Mouse (Mus musculus): Measurements from ENCODE around the gene Fam161a.

The Fam161a gene

GRCm38 (mm10) chr11:22989786-22990185, 17.5 kb upstream of the Fam161a start:
- in situ Hi-C loops (cut with MboI, MseI), result loop anchor here (25.0 kb wide), 2 partner anchors 773 to 873 kb away; partner anchors contain the start of gene Rel

GRCm38 (mm10) chr11:22990393-22991126, 16.8 kb upstream of the Fam161a start, which contains the start of gene Cct4:
Gene Cct4, plus strand, starts transcription at chr11:22990519.
- in situ Hi-C loops (cut with MboI, MseI), result loop anchor here (25.0 kb wide), 2 partner anchors 772 to 872 kb away; partner anchors contain the start of gene Rel

GRCm38 (mm10) chr11:22991218-22991835, 16.0 kb upstream of the Fam161a start:
- in situ Hi-C loops (cut with MboI, MseI), result loop anchor here (25.0 kb wide), 2 partner anchors 771 to 871 kb away; partner anchors contain the start of gene Rel

DNA sequence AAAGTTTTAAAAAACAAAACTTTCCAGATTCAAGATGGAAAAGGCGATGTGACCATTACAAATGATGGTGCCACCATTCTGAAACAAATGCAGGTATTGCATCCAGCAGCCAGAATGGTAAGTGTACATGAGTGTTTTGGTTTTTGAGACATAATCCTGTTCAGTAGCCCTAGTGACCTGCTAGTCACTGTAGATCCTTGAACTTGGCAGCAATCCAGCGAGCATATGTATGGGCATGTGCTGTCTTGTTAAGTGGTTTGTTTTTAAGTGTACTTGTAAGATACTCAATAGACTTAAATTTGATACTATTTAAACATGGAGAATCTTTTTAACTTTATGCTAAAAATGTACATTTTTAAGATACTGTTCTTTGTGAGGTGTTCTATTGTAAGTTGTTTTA, 13.1 kb upstream of the Fam161a start:
- in situ Hi-C loops (cut with MboI, MseI), result loop anchor here (25.0 kb wide), 2 partner anchors 768 to 868 kb away; partner anchors contain the start of gene Rel

DNA sequence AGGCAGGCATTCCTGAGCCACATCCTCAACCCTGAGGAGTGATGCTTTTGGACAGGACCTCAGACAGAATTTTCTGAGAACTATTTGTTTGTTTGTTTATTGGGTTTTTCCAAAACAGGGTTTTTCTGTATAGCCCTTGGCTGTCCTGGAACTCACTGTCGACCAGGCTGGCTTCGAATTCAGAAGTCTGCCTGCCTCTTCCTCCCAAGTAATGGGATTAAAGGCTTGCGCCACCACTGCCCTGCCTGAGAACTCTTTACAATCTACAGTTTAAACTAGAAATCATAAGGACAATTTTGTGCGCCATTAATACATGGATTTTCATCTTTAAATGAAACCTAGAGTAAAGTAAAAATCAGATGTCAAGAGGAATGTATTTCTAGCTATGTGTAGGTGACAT, 11.9 kb upstream of the Fam161a start:
- in situ Hi-C loops (cut with MboI, MseI), result loop anchor here (25.0 kb wide), 2 partner anchors 767 to 867 kb away; partner anchors contain the start of gene Rel

GRCm38 (mm10) chr11:22998308-22998707, 9.0 kb upstream of the Fam161a start:
- in situ Hi-C loops (cut with MboI, MseI), result loop anchor here (25.0 kb wide), 2 partner anchors 764 to 864 kb away; partner anchors contain the start of gene Rel

GRCm38 (mm10) chr11:23005276-23005675, 2.1 kb upstream of the Fam161a start:
- in situ Hi-C loops (cut with MboI, MseI), result loop anchor here (5.0 kb wide), 2 partner anchors 267 to 492 kb away; partner anchors contain the start of gene Ahsa2

- in situ Hi-C loops (cut with MboI, MseI), result loop anchor here (5.0 kb wide), 2 partner anchors 265 to 490 kb away; partner anchors contain the start of gene Ahsa2
Measured at GRCm38 (mm10) chr11:23007166-23007480, 208 bp upstream of the Fam161a start.

- in situ Hi-C loops (cut with MboI, MseI), result loop anchor here (5.0 kb wide), 2 partner anchors 264 to 489 kb away; partner anchors contain the start of gene Ahsa2
Measured at GRCm38 (mm10) chr11:23008181-23008823, 971 bp downstream of the Fam161a start.

DNA sequence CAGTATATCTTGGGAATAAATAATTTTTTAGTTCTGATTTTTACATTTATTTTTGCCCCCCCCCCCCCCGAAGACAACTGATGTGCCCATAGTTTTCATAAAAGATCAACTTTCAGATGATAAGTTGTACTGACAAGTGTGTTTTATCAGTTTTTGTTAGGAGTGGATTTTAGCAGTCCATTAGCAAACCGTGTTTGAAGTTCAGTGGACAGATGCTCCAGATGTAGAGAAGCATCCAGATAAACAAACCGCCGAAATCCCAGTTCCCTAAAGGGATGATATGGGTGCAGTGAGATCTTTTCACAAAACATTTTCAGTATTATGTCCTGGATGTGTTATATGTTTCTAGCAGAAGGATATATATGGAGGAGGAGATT, 1.5 kb downstream of the Fam161a start:
- in situ Hi-C loops (cut with MboI, MseI), result loop anchor here (5.0 kb wide), 2 partner anchors 263 to 488 kb away; partner anchors contain the start of gene Ahsa2

GRCm38 (mm10) chr11:23013096-23013495, 5.8 kb downstream of the Fam161a start:
- in situ Hi-C loops (cut with MboI, MseI), result no loop called here

DNA sequence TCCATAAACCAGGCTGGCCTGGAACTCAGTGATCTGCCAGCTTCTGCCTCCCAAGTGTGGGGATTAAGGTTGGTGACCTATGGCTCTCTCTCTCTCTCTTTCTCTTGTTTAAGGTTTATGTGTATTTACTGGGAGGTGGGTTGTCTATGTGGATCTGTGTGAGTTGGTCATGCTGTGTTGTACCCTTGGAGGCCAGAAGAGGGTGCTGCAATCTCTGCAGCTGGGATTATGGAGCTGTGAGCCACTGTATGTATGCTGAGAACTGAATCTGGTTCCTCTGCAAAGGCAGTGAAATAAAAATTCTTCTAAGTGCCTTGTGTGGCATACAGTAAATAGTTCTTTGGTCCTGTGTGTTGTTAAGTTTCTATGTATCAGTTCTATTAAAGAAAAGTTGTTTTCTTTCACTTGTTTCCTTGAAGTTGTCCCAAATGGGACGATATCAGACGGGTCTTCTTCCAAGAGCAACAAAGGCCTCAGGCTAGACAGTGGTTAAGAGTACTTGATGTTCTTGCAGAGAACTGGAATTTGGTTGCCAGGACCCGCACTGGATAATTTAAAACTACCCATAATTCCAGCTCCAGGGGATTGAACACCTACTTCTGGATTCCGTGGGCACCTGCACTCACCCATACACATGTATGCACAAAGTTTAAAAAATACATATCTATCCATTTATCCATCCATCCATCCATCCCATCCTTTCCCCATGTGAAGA, 6.4 kb downstream of the Fam161a start:
- in situ Hi-C loops (cut with MboI, MseI), result no loop called here

DNA sequence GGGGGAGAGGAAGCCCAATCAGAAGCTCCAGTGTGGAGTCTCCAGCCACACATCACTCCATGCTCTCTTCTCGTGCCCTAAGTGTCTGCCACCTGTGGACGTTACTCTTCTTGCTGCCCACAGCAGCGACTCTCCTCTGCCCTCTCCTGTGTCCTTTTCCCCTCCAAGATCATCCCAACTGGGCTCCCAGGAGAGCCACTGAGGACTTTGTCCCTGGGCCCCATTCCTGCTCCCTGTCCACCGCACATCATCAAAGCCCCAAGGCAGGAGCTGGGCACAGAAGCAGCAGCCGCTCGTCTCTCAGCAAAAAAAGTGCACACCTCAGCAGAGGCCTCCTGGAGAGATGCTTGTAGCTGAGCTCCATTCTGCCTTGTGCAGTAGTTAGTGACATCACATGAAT, 7.7 kb downstream of the Fam161a start:
- in situ Hi-C loops (cut with MboI, MseI), result no loop called here

DNA sequence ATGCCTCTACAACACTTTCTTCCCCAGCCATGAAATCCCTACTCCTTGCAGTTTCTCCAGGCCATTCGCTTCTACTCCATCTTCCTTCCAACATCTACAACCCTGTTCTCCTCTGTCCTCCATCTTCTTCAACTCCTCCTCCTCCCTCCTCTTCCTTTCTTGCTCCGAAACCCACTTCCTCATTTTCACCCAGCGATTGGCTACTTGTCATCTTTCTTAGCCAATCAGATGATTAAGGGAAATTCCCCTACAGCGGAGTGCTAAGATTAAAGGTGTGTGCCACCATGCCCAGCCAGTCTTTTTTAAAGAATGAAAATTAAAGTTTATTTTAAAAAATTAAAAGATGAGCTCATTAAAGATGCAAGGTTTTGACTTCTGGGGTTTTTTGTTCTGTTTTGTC, 10.6 kb downstream of the Fam161a start:
- in situ Hi-C loops (cut with MboI, MseI), result no loop called here

- in situ Hi-C loops (cut with MboI, MseI), result no loop called here
Measured at GRCm38 (mm10) chr11:23020116-23020770, 12.9 kb downstream of the Fam161a start.

DNA sequence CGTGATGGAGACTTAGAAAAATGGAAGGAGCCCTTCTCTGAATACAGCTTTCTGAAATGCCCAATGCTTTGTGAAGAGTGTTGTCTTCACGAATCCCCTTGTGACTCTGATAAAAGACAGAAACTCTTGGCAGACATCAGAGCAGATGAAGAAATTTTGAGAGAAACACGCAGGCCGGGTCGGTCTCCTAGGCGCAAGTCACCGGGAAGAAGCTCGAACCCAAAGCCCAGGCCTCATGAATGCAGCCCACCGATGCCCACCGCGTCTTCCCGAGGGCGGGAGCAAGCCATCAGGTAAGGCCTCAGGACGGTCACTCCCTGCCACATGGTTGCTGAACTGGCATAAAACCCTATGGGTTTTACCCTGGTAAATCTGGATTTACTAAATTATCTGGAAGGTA, 13.5 kb downstream of the Fam161a start:
- in situ Hi-C loops (cut with MboI, MseI), result no loop called here

GRCm38 (mm10) chr11:23023155-23023554, 15.8 kb downstream of the Fam161a start:
- in situ Hi-C loops (cut with MboI, MseI), result no loop called here

GRCm38 (mm10) chr11:23024169-23024568, 16.8 kb downstream of the Fam161a start:
- in situ Hi-C loops (cut with MboI, MseI), result no loop called here

- in situ Hi-C loops (cut with MboI, MseI), result no loop called here
Measured at GRCm38 (mm10) chr11:23028957-23029356, 21.6 kb downstream of the Fam161a start.

DNA sequence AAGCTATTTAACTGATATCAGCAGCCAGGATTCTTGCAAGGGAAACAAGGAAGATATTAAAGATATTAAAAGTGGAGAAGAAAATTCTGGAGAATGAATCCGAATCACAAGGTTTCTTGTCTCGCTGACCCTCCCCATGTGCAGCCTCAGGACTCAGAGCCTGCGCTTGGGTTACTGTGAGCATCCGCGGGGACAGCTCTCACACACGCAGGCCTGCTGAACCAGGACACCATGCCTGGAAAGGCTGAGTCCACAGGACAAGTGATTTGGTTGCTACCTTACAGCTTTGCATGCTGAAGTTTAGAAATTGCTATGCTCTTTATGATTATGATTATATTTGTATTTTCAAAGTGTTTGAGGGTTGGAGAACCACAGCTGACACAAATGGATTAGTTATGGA, 22.1 kb downstream of the Fam161a start:
- in situ Hi-C loops (cut with MboI, MseI), result no loop called here

DNA sequence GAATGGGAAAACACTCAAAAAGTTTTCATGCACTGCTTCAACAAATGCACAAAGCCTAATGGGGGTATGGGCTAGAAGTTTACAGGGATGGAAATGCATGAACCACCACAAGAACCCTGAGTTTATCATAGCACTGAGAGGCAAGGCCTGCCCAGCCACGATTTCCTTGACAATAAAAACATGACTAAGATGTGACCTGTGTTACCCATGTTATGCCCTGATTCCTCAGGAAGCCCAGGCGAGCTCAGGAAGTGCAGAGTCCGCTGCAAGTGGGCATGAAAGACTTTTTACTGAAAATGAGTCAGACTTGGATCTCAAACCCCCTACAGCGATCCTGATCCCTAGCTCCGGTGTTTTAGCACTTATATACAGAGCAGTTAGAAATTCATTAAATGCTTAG, 39.9 kb downstream of the Fam161a start:
- in situ Hi-C loops (cut with MboI, MseI), result no loop called here

Data from regulatory T cell (primary cell).